8 mouse cellular contexts compared by ENCODE assay signal in the genomic region with DNA sequence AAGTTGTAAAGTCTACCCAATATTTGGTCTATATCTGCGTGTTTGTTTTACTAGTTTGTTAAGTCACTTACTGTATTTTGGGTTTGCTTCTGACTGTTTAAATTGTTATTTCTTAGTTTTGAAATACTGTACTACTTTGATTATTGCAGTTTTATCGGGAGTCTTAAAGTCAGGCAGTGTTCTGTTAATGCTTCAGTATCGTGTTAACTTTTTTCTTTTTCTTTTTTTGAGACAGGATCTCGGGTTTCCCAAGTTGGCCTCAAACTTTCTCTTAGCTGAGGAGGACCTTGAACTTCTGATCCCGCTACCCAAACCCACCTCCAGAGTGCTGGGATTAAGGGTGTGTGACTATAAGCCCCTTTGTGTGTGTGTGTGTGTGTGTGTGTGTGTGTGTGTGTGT. TPM values are rescaled to one million over a fixed set of nuclear protein-coding genes. Genes with fewer than 3 reads are reported as not detected.
DNase-seq lines count a peak whose midpoint lies in the region; ATAC-seq and TF ChIP-seq lines count a peak whose summit lies in the region.

No protein-coding gene starts in this region.

- H3K27me3 ChIP-seq in hindbrain, embryonic 16.5 days (replicated peaks; ENCODE audit: control insufficient read depth, insufficient read depth, low read length), result no peaks in the 10 kb centered on the region
- no peaks in the 10 kb centered on the region for H3K27me3 ChIP-seq in midbrain, postnatal 0 days (ENCODE audit: insufficient read depth, low read length)

- no peak for TF ChIP-seq CTCF in midbrain, postnatal 0 days (IDR thresholded peaks at IDR 0.05)

- H3K9me3 ChIP-seq in hindbrain, embryonic 16.5 days (ENCODE audit: control insufficient read depth, low read length), result no peaks in the 10 kb centered on the region
- H3K9me3 ChIP-seq in midbrain, postnatal 0 days (ENCODE audit: low read length), result no peaks in the 10 kb centered on the region

- DNase-seq in CD4-positive, CD25-positive, alpha-beta regulatory T cell, adult 2 months (ENCODE audit: low read depth, low spot score), result peak; percentile 33
- peak; percentile 10 for DNase-seq in retina, postnatal 1 day
- no peak for DNase-seq in retina, embryonic 14.5 days (ENCODE audit: low spot score)
- no peak for DNase-seq in midbrain, postnatal 0 days (ENCODE audit: low spot score)
- no peak for DNase-seq in frontal cortex, postnatal 36 days (ENCODE audit: low spot score in 2 of 2)
- no peak for DNase-seq in adrenal gland, postnatal 4 days (ENCODE audit: low spot score in 2 of 2)

- H3K4me3 ChIP-seq in hindbrain, embryonic 16.5 days (ENCODE audit: low read length), result peak overlapping the region; percentile 72
- peak overlapping the region; percentile 47 for H3K4me3 ChIP-seq in midbrain, postnatal 0 days (ENCODE audit: low read depth, low read length)

- peaks cover 10% of the 10 kb centered on the region for H3K4me1 ChIP-seq in hindbrain, embryonic 16.5 days (ENCODE audit: control insufficient read depth, insufficient read depth, low read depth, low read length)
- H3K4me1 ChIP-seq in midbrain, postnatal 0 days (ENCODE audit: insufficient read depth, low read length), result no peaks in the 10 kb centered on the region

- H3K4me2 ChIP-seq in hindbrain, embryonic 16.5 days (ENCODE audit: low read length), result peak overlapping the region; percentile 66
- peak overlapping the region; percentile 52 for H3K4me2 ChIP-seq in midbrain, postnatal 0 days (ENCODE audit: low read depth, low read length, poor library complexity, severe bottlenecking)

- ATAC-seq in CD4-positive, CD25-positive, alpha-beta regulatory T cell, adult 4 months, result no peak
- ATAC-seq in hindbrain, embryonic 16.5 days, result no peak
- no peak for ATAC-seq in midbrain, postnatal 0 days (ENCODE audit: low FRiP score)

- no peak overlapping the region for H3K27ac ChIP-seq in hindbrain, embryonic 16.5 days (ENCODE audit: low read depth, low read length)
- no peak overlapping the region for H3K27ac ChIP-seq in midbrain, postnatal 0 days (ENCODE audit: low read depth, low read length)

- H3K9ac ChIP-seq in hindbrain, embryonic 16.5 days (ENCODE audit: low read depth, low read length), result no peak overlapping the region
- no peak overlapping the region for H3K9ac ChIP-seq in midbrain, postnatal 0 days (replicated peaks; ENCODE audit: low read length, poor library complexity, severe bottlenecking)

- WGBS in hindbrain, embryonic 16.5 days, result 21% methylated on average over 5 of the region's 5 CpGs
- 13% methylated on average over 5 of the region's 5 CpGs for WGBS in midbrain, postnatal 0 days

- H3K36me3 ChIP-seq in hindbrain, embryonic 16.5 days (ENCODE audit: control insufficient read depth, insufficient read depth, low read length), result 0 out of 2 replicates have a peak, but pooled peaks cover 4% of the 10 kb centered on the region
- H3K36me3 ChIP-seq in midbrain, postnatal 0 days (ENCODE audit: insufficient read depth, low read length), result no peaks in the 10 kb centered on the region

RNA-seq across cellular contexts. Expression of gene Zfp619, which starts 35.4 kb away (rescaled TPM):
- 1 to 10 TPM in 1 of 2 experiments, under 1 TPM in 1; 0.92 to 1.0 TPM for polyA plus RNA-seq in CD4-positive, CD25-positive, alpha-beta regulatory T cell, adult 4 months (2017; shearing (Covaris generic))
- polyA plus RNA-seq in hindbrain, embryonic 16.5 days (2015; fragmentation: Nextera tagmentation; extraction: Ambion mirVana), result 2.2 and 2.9 TPM in 2 replicates
- 6.2 and 8.2 TPM in 2 replicates for total RNA-seq in midbrain, postnatal 0 days (2014; rRNA removed)
- 1.5 and 1.8 TPM in 2 replicates for polyA plus RNA-seq in midbrain, postnatal 0 days (2015; fragmentation: Nextera tagmentation; extraction: Ambion mirVana)
- 1 to 10 TPM; 3.6 to 4.2 TPM for total RNA-seq in adrenal gland, postnatal 4 days (2021)

Comparison
In these comparisons a context has a peak if more than half of its experiments do, and no peak if none do; other contexts are left out.
1. DNase-seq: peak in CD4-positive, CD25-positive, alpha-beta regulatory T cell, adult 2 months (single experiment) and retina, postnatal 1 day (single experiment); none in retina, embryonic 14.5 days (single experiment), midbrain, postnatal 0 days (single experiment), frontal cortex, postnatal 36 days (0 of 2) and adrenal gland, postnatal 4 days (0 of 2).